Mouse (Mus musculus) embryonic facial prominence, embryonic 11.5 days (tissue): ENCODE results near the gene Dmp1. TPM values are rescaled to one million over a fixed set of nuclear protein-coding genes. Genes with fewer than 3 reads are reported as not detected.

ENCODE experiments used
- polyA plus RNA-seq: library from polyadenylated mRNA; unstranded; fragments of >200 nt; fragmentation: Nextera tagmentation; extraction: Ambion mirVana; gene quantifications from 2 replicates; pipeline ENCODE4 v1.2.1, GENCODE M21; 2014

Gene Dmp1
- polyA plus RNA-seq, 1 experiment from 2014 or later, result 0.17 TPM

Other genes with a start within 250 kb of the Dmp1 start
- gene Hsd17b13, start 225.2 kb upstream of the Dmp1 start, polyA plus RNA-seq, result not detected in 2 replicates
- gene Hsd17b11, start 180.7 kb upstream of the Dmp1 start, polyA plus RNA-seq, result 1.4 and 1.8 TPM in 2 replicates
- 66.9 and 73.6 TPM in 2 replicates for gene Nudt9, start 156.3 kb upstream of the Dmp1 start, polyA plus RNA-seq
- not detected in 2 replicates for gene Gm17660, start 125.0 kb upstream of the Dmp1 start, polyA plus RNA-seq
- 45.8 and 48.8 TPM in 2 replicates for gene Sparcl1, start 88.9 kb upstream of the Dmp1 start, polyA plus RNA-seq
- gene Dspp, start 31.9 kb upstream of the Dmp1 start, polyA plus RNA-seq, result not detected in 2 replicates
- 0.10 and 0.32 TPM in 2 replicates for gene Ibsp, start 96.6 kb downstream of the Dmp1 start, polyA plus RNA-seq
- not detected in 2 replicates for gene Mepe, start 122.7 kb downstream of the Dmp1 start, polyA plus RNA-seq
- gene Spp1, start 232.5 kb downstream of the Dmp1 start, polyA plus RNA-seq, result 10.3 and 13.5 TPM in 2 replicates